Mouse (Mus musculus): ENCODE measurements around the gene Sparc. TPM values are rescaled to one million over a fixed set of nuclear protein-coding genes. Genes with fewer than 3 reads are reported as not detected.

Sparc gene
- polyA plus RNA-seq, 1 experiment, result 90.9 TPM

DNA sequence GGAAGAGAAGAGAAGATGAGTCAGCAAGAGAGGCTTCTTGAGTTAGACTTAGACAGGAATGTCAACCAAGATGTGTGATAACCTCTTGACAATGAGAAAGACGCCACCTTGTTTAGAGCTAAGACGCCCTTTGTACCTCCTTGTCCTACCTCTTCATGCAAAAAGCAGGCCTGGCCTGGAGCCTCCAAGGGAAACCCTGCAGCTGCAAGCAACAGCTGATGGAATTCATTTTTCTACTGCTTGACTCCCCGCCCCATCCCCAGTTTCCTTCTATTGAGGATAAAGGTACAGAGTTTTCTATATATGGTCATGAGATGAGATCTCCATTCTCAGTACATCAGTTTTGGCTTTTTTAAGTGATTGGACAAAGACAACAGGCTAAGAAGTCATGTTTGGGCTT is 13.0 kb downstream of the Sparc start:
- TF ChIP-seq CTCF (IDR thresholded peaks at IDR 0.05; ENCODE audit: control insufficient read depth, insufficient read depth, low read length) (no peak), POLR2A (IDR thresholded peaks at IDR 0.05; ENCODE audit: borderline replicate concordance, control insufficient read depth, low read depth, low read length) (no peak)
- no peak overlapping the region for H3K4me3 ChIP-seq (replicated peaks; ENCODE audit: control insufficient read depth, low read depth, low read length)
- H3K27ac ChIP-seq (ENCODE audit: control insufficient read depth, insufficient read depth, low read depth, low read length, poor library complexity), result no peak overlapping the region
- WGBS, result 75% methylated on average over 3 of the region's 3 CpGs
- no peaks in the 10 kb centered on the region for H3K4me1 ChIP-seq (ENCODE audit: control insufficient read depth, insufficient read depth, low read length)

DNA sequence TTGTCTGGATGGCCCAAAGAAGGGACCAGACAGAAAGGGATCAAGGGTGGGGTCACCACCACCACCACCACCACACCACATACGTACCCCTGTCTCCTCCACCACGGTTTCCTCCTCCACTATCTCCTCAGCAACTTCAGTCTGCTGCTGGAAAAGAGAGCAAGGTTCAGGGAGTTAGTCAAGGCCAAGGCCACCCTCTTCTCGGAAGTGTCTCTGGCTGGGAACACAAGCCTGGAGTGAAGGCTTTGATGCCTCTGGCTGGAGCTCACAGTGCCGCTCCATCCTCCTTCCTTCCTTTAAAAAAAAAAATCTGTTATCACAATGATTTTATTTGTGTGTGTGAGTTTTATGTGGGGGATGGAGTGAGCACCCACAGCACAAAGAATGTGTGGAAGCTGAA is 15.8 kb downstream of the Sparc start:
- Histone ChIP-seq H3K4me3 (replicated peaks; ENCODE audit: control insufficient read depth, low read depth, low read length) (no peak overlapping the region), H3K27ac (ENCODE audit: control insufficient read depth, insufficient read depth, low read depth, low read length, poor library complexity) (no peak overlapping the region), H3K4me1 (ENCODE audit: control insufficient read depth, insufficient read depth, low read length) (no peaks in the 10 kb centered on the region; the same call in 1 of the 2 replicates)
- TF ChIP-seq CTCF (IDR thresholded peaks at IDR 0.05; ENCODE audit: control insufficient read depth, insufficient read depth, low read length), result no peak
- no peak for TF ChIP-seq POLR2A (IDR thresholded peaks at IDR 0.05; ENCODE audit: borderline replicate concordance, control insufficient read depth, low read depth, low read length)
- 76% methylated on average over 4 of the region's 4 CpGs for WGBS

DNA sequence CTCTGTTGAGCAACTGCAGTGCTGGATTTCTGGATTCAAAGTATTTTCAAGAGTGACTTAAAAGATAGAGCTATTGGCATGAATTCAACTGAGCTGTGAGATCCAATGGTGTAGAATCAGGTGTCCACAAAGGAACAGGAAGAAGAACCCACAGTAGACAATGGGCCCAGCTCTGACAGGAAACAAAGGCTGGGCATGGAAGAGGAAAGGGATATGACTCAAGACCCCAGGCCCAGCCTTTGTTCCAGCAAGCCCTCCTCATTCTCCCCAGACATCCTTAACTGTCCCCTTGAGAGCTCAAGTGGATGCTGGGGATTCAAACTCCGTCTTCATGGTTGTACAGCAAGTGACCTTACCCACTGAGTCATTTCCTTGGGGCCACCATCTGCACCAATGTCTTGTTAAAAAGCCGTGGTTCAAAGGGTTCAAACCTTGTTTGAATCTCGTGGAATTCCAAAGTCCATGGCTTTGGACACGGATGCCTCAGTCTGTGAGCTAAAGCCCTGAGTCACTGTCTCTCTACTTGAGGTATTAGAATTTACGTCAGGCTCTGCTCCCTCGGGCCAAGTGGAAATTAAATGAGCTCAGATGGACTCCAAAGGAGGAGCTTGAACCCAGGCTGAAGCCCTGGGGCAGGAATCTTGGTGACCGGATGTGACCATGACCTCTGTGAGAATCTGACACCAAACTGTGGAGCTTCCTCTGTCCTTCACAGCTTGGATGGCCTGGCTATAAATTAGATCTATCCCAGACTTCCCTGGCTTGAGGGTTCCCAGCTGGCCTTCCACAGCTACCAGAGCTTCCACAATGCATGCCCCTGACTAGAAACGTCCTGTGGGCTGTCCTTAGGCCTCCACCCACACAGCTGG is 17.1 kb downstream of the Sparc start:
- Histone ChIP-seq H3K4me1 (ENCODE audit: control insufficient read depth, insufficient read depth, low read length) (no peaks in the 10 kb centered on the region; the same call in 1 of the 2 replicates), H3K4me3 (replicated peaks; ENCODE audit: control insufficient read depth, low read depth, low read length) (no peak overlapping the region), H3K27ac (ENCODE audit: control insufficient read depth, insufficient read depth, low read depth, low read length, poor library complexity) (no peak overlapping the region)
- 62% methylated on average over 8 of the region's 8 CpGs for WGBS
- TF ChIP-seq POLR2A (IDR thresholded peaks at IDR 0.05; ENCODE audit: borderline replicate concordance, control insufficient read depth, low read depth, low read length), result no peak
- no peak for TF ChIP-seq CTCF (IDR thresholded peaks at IDR 0.05; ENCODE audit: control insufficient read depth, insufficient read depth, low read length)

DNA sequence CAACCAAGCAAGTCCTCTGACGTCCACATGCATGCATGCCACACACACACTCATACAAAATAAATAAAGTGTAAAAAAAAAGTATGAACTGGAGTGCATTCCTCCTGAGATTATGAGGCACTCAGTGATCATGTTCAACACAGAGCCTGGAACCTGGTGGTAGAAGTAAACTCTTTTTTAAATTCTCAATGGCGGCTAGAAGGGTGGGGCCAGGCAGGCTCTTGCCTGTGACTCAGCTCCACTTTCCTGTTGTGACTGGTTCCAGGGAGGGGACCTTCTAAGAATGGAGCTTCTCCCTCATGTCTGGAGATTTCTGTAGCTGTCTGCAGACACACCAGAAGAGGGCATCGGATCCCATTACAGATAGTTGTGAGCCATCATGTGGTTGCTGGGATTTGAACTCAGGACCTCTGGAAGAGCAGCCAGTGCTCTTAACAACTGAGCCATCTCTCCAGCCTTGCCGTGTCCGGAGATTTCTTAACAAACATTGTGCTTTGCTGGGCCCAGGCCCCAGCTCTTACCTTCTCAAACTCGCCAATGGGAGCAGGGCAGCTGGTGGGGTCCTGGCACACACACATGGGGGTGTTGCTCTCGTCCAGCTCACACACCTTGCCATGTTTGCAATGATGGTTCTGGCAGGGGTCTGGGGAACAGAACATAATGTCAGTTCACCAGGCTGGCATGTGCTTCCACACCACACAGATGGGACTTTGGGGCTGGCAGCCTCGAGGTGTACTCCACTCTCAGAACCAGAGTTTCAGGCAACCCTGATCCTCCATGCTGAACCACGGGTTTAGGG is 18.1 kb downstream of the Sparc start:
- H3K4me3 ChIP-seq (replicated peaks; ENCODE audit: control insufficient read depth, low read depth, low read length), result no peak overlapping the region
- H3K27ac ChIP-seq (ENCODE audit: control insufficient read depth, insufficient read depth, low read depth, low read length, poor library complexity), result no peak overlapping the region
- WGBS, result 72% methylated on average over 9 of the region's 9 CpGs
- TF ChIP-seq CTCF (IDR thresholded peaks at IDR 0.05; ENCODE audit: control insufficient read depth, insufficient read depth, low read length), result no peak
- TF ChIP-seq POLR2A (IDR thresholded peaks at IDR 0.05; ENCODE audit: borderline replicate concordance, control insufficient read depth, low read depth, low read length), result no peak
- no peaks in the 10 kb centered on the region; the same call in 1 of the 2 replicates for H3K4me1 ChIP-seq (ENCODE audit: control insufficient read depth, insufficient read depth, low read length)

DNA sequence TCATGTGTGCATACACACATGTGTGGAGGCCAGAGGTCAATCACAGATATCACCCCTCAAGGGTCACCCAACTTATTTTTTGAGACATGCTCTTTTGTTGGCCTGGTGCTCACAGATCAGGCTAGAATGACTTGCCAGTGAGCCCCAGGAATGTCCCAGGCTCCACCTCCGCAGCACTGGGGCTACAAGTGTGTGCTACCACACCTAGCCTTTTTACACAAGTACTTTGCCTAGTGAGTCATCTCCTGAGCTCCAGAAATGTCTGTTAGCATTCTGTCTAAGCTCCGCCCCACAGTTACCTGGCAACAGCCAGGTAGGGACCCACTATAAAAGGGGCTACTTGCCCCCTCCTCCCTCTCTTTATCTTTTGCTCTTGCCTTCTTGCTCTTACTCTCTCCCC is 22.1 kb downstream of the Sparc start:
- Histone ChIP-seq H3K4me1 (ENCODE audit: control insufficient read depth, insufficient read depth, low read length) (no peaks in the 10 kb centered on the region; the same call in 1 of the 2 replicates), H3K27ac (ENCODE audit: control insufficient read depth, insufficient read depth, low read depth, low read length, poor library complexity) (no peak overlapping the region), H3K4me3 (replicated peaks; ENCODE audit: control insufficient read depth, low read depth, low read length) (no peak overlapping the region)
- WGBS, result 79% methylated on average over 2 of the region's 2 CpGs
- TF ChIP-seq CTCF (IDR thresholded peaks at IDR 0.05; ENCODE audit: control insufficient read depth, insufficient read depth, low read length) (no peak), POLR2A (IDR thresholded peaks at IDR 0.05; ENCODE audit: borderline replicate concordance, control insufficient read depth, low read depth, low read length) (no peak)

DNA sequence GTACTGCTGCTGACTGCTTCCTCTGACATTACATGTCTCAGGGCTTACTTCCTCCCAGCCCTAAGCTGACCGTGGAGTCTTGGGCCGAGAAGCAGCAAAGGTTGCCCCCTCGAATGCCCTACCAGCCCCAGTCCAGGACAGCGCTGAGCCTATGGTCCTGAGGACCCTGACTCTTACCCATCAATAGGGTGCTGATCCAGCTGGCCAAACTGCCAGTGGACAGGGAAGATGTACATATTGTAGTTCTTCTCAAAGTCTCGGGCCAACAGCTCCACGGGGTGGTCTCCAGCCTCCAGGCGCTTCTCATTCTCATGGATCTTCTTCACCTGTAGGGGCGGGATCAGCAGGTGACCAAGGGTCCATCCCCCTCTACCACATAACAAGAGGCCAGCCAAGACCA is 24.6 kb downstream of the Sparc start:
- no peak for TF ChIP-seq POLR2A (IDR thresholded peaks at IDR 0.05; ENCODE audit: borderline replicate concordance, control insufficient read depth, low read depth, low read length)
- no peak for TF ChIP-seq CTCF (IDR thresholded peaks at IDR 0.05; ENCODE audit: control insufficient read depth, insufficient read depth, low read length)

DNA sequence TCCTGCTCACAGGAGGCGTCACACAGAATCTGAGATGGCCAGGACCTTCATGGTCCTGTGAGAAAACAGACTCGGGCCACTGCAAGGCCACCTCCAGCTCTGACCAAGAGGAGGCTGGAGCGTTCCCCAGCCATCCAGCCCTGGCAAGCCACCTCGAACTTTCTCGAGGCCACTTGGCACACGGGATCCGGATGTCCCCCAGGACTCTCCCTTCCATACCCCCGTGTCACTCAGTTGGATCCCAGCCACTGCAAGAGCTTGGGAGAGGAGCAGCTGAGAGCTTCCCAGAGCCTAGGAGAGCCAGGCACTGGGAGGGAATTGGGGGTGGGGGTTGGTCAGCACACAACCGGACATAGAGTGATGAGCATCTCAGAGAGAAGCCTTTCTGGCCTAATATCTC is 25.5 kb downstream of the Sparc start:
- TF ChIP-seq CTCF (IDR thresholded peaks at IDR 0.05; ENCODE audit: control insufficient read depth, insufficient read depth, low read length) (no peak), POLR2A (IDR thresholded peaks at IDR 0.05; ENCODE audit: borderline replicate concordance, control insufficient read depth, low read depth, low read length) (no peak)
- Histone ChIP-seq H3K4me1 (ENCODE audit: control insufficient read depth, insufficient read depth, low read length) (no peaks in the 10 kb centered on the region), H3K4me3 (replicated peaks; ENCODE audit: control insufficient read depth, low read depth, low read length) (no peak overlapping the region), H3K27ac (ENCODE audit: control insufficient read depth, insufficient read depth, low read depth, low read length, poor library complexity) (peak overlapping the region; percentile 19; the same call in 1 of the 2 replicates)
- 76% methylated on average over 9 of the region's 9 CpGs for WGBS

More for the DNA sequence above, 24.6 kb downstream of the Sparc start:
- H3K4me1 ChIP-seq (ENCODE audit: control insufficient read depth, insufficient read depth, low read length), result no peaks in the 10 kb centered on the region; the same call in 1 of the 2 replicates
- H3K27ac ChIP-seq (ENCODE audit: control insufficient read depth, insufficient read depth, low read depth, low read length, poor library complexity), result no peak overlapping the region
- 69% methylated on average over 8 of the region's 8 CpGs for WGBS
- H3K4me3 ChIP-seq (replicated peaks; ENCODE audit: control insufficient read depth, low read depth, low read length), result no peak overlapping the region

DNA sequence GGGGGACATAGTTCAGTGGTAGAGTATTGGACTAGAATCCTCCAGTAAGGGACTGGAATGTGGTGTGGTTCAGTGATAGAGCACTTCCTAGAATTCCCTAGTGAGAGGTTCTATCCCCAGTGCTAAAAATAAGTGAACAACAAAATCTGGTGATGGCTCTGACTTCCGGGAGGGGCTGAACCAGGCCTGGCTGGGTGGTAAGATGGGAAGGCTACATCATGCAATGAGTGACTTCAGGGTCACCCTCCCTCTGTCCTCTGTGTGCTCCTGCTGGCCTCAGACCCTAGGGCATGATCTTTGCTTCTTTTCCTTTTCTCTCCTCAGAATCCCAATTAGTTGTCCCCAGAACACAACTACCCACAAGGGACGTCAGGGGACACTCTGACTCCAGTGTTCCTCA is 25.9 kb downstream of the Sparc start:
- WGBS, result 81% methylated on average over 2 of the region's 2 CpGs
- H3K27ac ChIP-seq (ENCODE audit: control insufficient read depth, insufficient read depth, low read depth, low read length, poor library complexity), result no peak overlapping the region; the same call in 1 of the 2 replicates
- no peak overlapping the region for H3K4me3 ChIP-seq (replicated peaks; ENCODE audit: control insufficient read depth, low read depth, low read length)
- no peak for TF ChIP-seq CTCF (IDR thresholded peaks at IDR 0.05; ENCODE audit: control insufficient read depth, insufficient read depth, low read length)
- no peak for TF ChIP-seq POLR2A (IDR thresholded peaks at IDR 0.05; ENCODE audit: borderline replicate concordance, control insufficient read depth, low read depth, low read length)
- H3K4me1 ChIP-seq (ENCODE audit: control insufficient read depth, insufficient read depth, low read length), result no peaks in the 10 kb centered on the region
